Mouse (Mus musculus) heart, adult 2 months (tissue): Measurements from ENCODE around the gene Ern1. TPM values are rescaled to one million over a fixed set of nuclear protein-coding genes. Genes with fewer than 3 reads are reported as not detected.

ENCODE experiments used
- DNase-seq, 2 experiments: peaks; one replicate each; pipeline ENCODE4 v3.0.0; 2021
- H3K27ac ChIP-seq: fragments of 200-600 bp; 2 replicates; pipeline ENCODE4 v1.8.1; 2022
- H3K27me3 ChIP-seq: fragments of 200-500 bp; 2 replicates; pipeline ENCODE4 v1.6.1; 2012; ENCODE audit warnings: mild to moderate bottlenecking, low read length, inconsistent platforms, mixed read lengths; ENCODE audit not compliant: control insufficient read depth, insufficient read depth
- H3K36me3 ChIP-seq: fragments of 200-500 bp; 2 replicates; pipeline ENCODE4 v1.6.1; 2012; ENCODE audit warnings: low read length, inconsistent platforms; ENCODE audit not compliant: control insufficient read depth, insufficient read depth
- H3K4me1 ChIP-seq: fragments of 200-500 bp; 2 replicates; pipeline ENCODE4 v1.6.1; 2011; ENCODE audit warnings: low read length; ENCODE audit not compliant: control insufficient read depth, insufficient read depth
- H3K4me3 ChIP-seq: fragments of 200-600 bp; 2 replicates; pipeline ENCODE4 v1.8.1; 2022
- H3K79me2 ChIP-seq: fragments of 200-500 bp; replicated peaks from 2 replicates; pipeline ENCODE4 v1.6.1; 2012; ENCODE audit warnings: mild to moderate bottlenecking, inconsistent platforms, low read length, moderate library complexity, mixed read lengths; ENCODE audit not compliant: control insufficient read depth, insufficient read depth
- H3K9ac ChIP-seq: fragments of 200-500 bp; 2 replicates; pipeline ENCODE4 v1.6.1; 2012; ENCODE audit warnings: low read depth, mild to moderate bottlenecking, control low read depth, inconsistent platforms, low read length, mixed read lengths
- CTCF ChIP-seq: fragments of 200-600 bp; IDR thresholded peaks from 2 replicates; pipeline ENCODE4 v1.8.1; 2022; ENCODE audit warnings: antibody characterized with exemption, mild to moderate bottlenecking, moderate library complexity
- EP300 ChIP-seq: fragments of 200-500 bp; IDR thresholded peaks from 2 replicates; pipeline ENCODE4 v1.6.1; 2011; ENCODE audit warnings: low read depth, low read length, control low read depth; ENCODE audit not compliant: insufficient read depth
- POLR2A ChIP-seq: fragments of 200-500 bp; IDR thresholded peaks from 2 replicates; pipeline ENCODE4 v1.6.1; 2011; ENCODE audit warnings: mild to moderate bottlenecking, low read depth, low read length, control low read depth; ENCODE audit not compliant: insufficient read depth
- WGBS: fragments of 180-500 bp; shearing (Covaris S2); methylation state at CpG from one replicate; pipeline ENCODE4 v1.1.7; 2018; 5-methylcytosine and 5-hydroxymethylcytosine counted together
- intact Hi-C: fragments of 180-260 bp; cut with DNase I; formaldehyde crosslinking; loops from one replicate; pipeline ENCODE4 v1.15.1; 2025
- polyA plus RNA-seq: library from polyadenylated mRNA; depleted of rRNA; stranded (reverse); fragments of >200 nt; gene quantifications from 2 replicates; pipeline ENCODE4 v1.2.3, GENCODE M21; 2012
- total RNA-seq, 2 experiments: library from RNA; stranded (reverse); gene quantifications; 2 replicates each; pipeline ENCODE4 v1.2.3; 2021

Gene Ern1
- total and polyA plus RNA-seq, 3 experiments = 6.4 to 13.9 (median 10.2) TPM

GRCm38 (mm10) chr11:106511236-106512005 is 23.8 kb upstream of the Ern1 start:
- no peaks in the 10 kb centered on the region for H3K79me2 ChIP-seq
- DNase-seq = no peak
- no peak overlapping the region for H3K9ac ChIP-seq
- no peak overlapping the region for H3K4me3 ChIP-seq
- H3K27me3 ChIP-seq = no peaks in the 10 kb centered on the region
- TF ChIP-seq CTCF = no peak
- no peak for TF ChIP-seq EP300
- no peak for TF ChIP-seq POLR2A
- 81% methylated on average over 14 of the region's 14 CpGs for WGBS
- no peak overlapping the region for H3K27ac ChIP-seq
- intact Hi-C loops = loop anchor here (5.0 kb wide), 1 partner anchor 231 kb away; no protein-coding TSS in a partner anchor
- no peaks in the 10 kb centered on the region for H3K4me1 ChIP-seq
- no peaks in the 10 kb centered on the region for H3K36me3 ChIP-seq

GRCm38 (mm10) chr11:106507638-106508037 is 20.0 kb upstream of the Ern1 start:
- TF ChIP-seq EP300 (no peak), POLR2A (no peak), CTCF (no peak)
- intact Hi-C loops = no loop called here
- H3K36me3 ChIP-seq = no peaks in the 10 kb centered on the region
- H3K27ac ChIP-seq = no peak overlapping the region
- DNase-seq = no peak
- H3K27me3 ChIP-seq = no peaks in the 10 kb centered on the region
- no peaks in the 10 kb centered on the region for H3K79me2 ChIP-seq
- 87% methylated on average over 7 of the region's 7 CpGs for WGBS
- no peak overlapping the region for H3K4me3 ChIP-seq
- no peak overlapping the region for H3K9ac ChIP-seq
- no peaks in the 10 kb centered on the region for H3K4me1 ChIP-seq

GRCm38 (mm10) chr11:106506211-106506610 is 18.6 kb upstream of the Ern1 start:
- no peak for DNase-seq
- intact Hi-C loops = no loop called here
- Histone ChIP-seq H3K4me1 (no peaks in the 10 kb centered on the region; the same call in 1 of the 2 replicates), H3K27ac (no peak overlapping the region), H3K4me3 (no peak overlapping the region), H3K27me3 (no peaks in the 10 kb centered on the region), H3K79me2 (no peaks in the 10 kb centered on the region), H3K36me3 (no peaks in the 10 kb centered on the region), H3K9ac (no peak overlapping the region)
- TF ChIP-seq POLR2A (no peak), EP300 (no peak), CTCF (no peak)
- WGBS = 89% methylated on average over 6 of the region's 6 CpGs

GRCm38 (mm10) chr11:106504129-106504528 is 16.5 kb upstream of the Ern1 start:
- no peak for TF ChIP-seq CTCF
- TF ChIP-seq EP300 = no peak
- no peak for TF ChIP-seq POLR2A
- intact Hi-C loops = loop anchor here (5.0 kb wide), 1 partner anchor 108 kb away; the partner anchor contains the start of gene Tex2
- no peaks in the 10 kb centered on the region for H3K79me2 ChIP-seq
- no peaks in the 10 kb centered on the region for H3K36me3 ChIP-seq
- DNase-seq = no peak
- H3K9ac ChIP-seq = no peak overlapping the region
- no peaks in the 10 kb centered on the region; the same call in 1 of the 2 replicates for H3K4me1 ChIP-seq
- no peaks in the 10 kb centered on the region for H3K27me3 ChIP-seq
- no peak overlapping the region for H3K27ac ChIP-seq
- H3K4me3 ChIP-seq = no peak overlapping the region

- WGBS = 78% methylated on average over 4 of the region's 4 CpGs
- Histone ChIP-seq H3K9ac (no peak overlapping the region), H3K27ac (no peak overlapping the region), H3K27me3 (no peaks in the 10 kb centered on the region), H3K4me3 (no peak overlapping the region), H3K79me2 (no peaks in the 10 kb centered on the region), H3K36me3 (no peaks in the 10 kb centered on the region), H3K4me1 (no peaks in the 10 kb centered on the region; the same call in 1 of the 2 replicates)
- DNase-seq = no peak
- TF ChIP-seq EP300 (no peak), CTCF (no peak), POLR2A (no peak)
- intact Hi-C loops = loop anchor here (5.0 kb wide), 1 partner anchor 109 kb away; the partner anchor contains the start of gene Tex2
Observed at GRCm38 (mm10) chr11:106503425-106503717, 15.7 kb upstream of the Ern1 start.
